Mouse (Mus musculus): ENCODE data around the gene Ttc12.

DNA sequence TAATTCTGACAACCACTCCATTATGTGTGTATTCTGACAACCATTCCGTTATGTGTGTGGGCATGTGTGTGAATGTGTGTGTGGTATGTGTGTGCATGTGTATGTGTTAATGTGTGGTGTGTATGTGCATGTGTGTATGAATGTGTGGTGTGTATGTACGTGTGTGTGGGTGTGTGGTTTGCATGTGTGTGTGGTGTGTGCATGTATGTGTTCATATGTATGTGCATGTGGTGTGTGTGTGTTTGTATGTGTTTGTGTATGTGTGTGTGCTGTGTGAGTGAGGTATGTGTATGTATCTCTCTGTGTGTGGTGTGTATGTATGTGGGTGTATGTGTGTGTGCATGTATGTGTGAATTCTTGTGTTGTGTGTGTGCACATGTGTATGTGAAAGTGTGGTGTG, 13.9 kb upstream of the Ttc12 start:
- TF ChIP-seq CTCF (IDR thresholded peaks at IDR 0.05; ENCODE audit: extremely low read depth, insufficient read length, insufficient replicate concordance, low read depth, low read length) = no peak
- no peak for TF ChIP-seq POLR2A (IDR thresholded peaks at IDR 0.05; ENCODE audit: low read depth, low read length)
